In the genomic region with DNA sequence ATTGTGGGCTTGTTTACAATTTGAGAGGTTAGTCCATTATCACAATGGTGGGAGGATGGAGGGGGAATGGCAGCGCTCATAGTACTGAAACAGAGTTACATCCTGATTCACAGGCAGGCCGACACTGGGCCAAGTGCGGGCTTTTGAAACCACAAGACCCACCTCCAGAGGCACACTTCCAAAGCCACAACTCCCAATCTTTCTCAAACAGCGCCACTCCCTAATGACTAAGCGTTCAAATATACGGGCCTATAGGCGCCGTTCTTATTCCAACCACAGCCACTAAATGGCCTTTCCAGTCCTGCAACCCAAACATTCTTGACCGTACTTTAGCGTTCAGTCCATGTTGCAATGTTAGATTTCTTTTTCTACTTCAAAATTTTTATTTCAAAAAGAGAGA, we compare ENCODE assay signal across 22 mouse cellular contexts. TPM values are rescaled to one million over a fixed set of nuclear protein-coding genes. Genes with fewer than 3 reads are reported as not detected.
A peak's percentile ranks its signal among the peaks of the same experiment; 100 is the strongest.
DNase-seq lines count a peak whose midpoint lies in the region; ATAC-seq and TF ChIP-seq lines count a peak whose summit lies in the region.
"Had no signal": no experiment of that assay in that cellular context is flagged by ENCODE, and none has a peak within 500 bp of the region (broad histone marks: within the 10 kb centered on the region; RNA-seq: fewer than 3 reads in every experiment).

No protein-coding gene starts in this region.

- H3K9me3 ChIP-seq in G1E (replicated peaks): 0 out of 2 replicates have a peak, but pooled peaks cover 2% of the 10 kb centered on the region
- H3K9me3 ChIP-seq in stomach, embryonic 15.5 days: no peaks in the 10 kb centered on the region
- peaks cover 4% of the 10 kb centered on the region; the same call in 1 of the 2 replicates for H3K9me3 ChIP-seq in forebrain, embryonic 13.5 days (replicated peaks)
- H3K9me3 ChIP-seq in kidney, embryonic 14.5 days (ENCODE audit: control insufficient read depth, low read length): no peaks in the 10 kb centered on the region
- H3K9me3 ChIP-seq: embryonic facial prominence, embryonic 15.5 days had no signal

- peaks cover 12% of the 10 kb centered on the region for H3K4me1 ChIP-seq in G1E (ENCODE audit: insufficient read depth, low read depth, low read length)
- H3K4me1 ChIP-seq in stomach, embryonic 15.5 days: no peaks in the 10 kb centered on the region
- no peaks in the 10 kb centered on the region for H3K4me1 ChIP-seq in forebrain, embryonic 13.5 days
- no peaks in the 10 kb centered on the region for H3K4me1 ChIP-seq in kidney, embryonic 14.5 days (ENCODE audit: control insufficient read depth, insufficient read depth, low read length)
- H3K4me1 ChIP-seq: embryonic facial prominence, embryonic 15.5 days had no signal

- WGBS in stomach, embryonic 15.5 days: 73% methylated on average over 10 of the region's 10 CpGs
- WGBS in forebrain, embryonic 13.5 days: 88% methylated on average over 10 of the region's 10 CpGs
- WGBS in kidney, embryonic 14.5 days: 90% methylated on average over 10 of the region's 10 CpGs

- ATAC-seq in G1E (ENCODE audit: extremely low read depth, insufficient number of reproducible peaks, low FRiP score, poor library complexity, severe bottlenecking): peak; percentile 63
- peak; percentile 35; the same call in 1 of the 2 replicates for ATAC-seq in stomach, embryonic 15.5 days (ENCODE audit: insufficient read depth, low FRiP score, low read depth)
- ATAC-seq in forebrain, embryonic 13.5 days: no peak
- no peak for ATAC-seq in kidney, embryonic 14.5 days (ENCODE audit: low FRiP score, low TSS enrichment)
- ATAC-seq: forebrain, embryonic 14.5 days; hindbrain, postnatal 0 days had no signal

- TF ChIP-seq CTCF in G1E (IDR thresholded peaks at IDR 0.05; ENCODE audit: low read depth, low read length): no peak

- no peak overlapping the region; the same call in 1 of the 2 replicates for H3K4me3 ChIP-seq in G1E (ENCODE audit: low read depth, low read length)
- H3K4me3 ChIP-seq in stomach, embryonic 15.5 days (replicated peaks): no peak overlapping the region
- no peak overlapping the region for H3K4me3 ChIP-seq in forebrain, embryonic 13.5 days
- no peak overlapping the region for H3K4me3 ChIP-seq in kidney, embryonic 14.5 days (ENCODE audit: low read length)
- H3K4me3 ChIP-seq: embryonic facial prominence, embryonic 15.5 days had no signal

- no peak overlapping the region for H3K4me2 ChIP-seq in stomach, embryonic 15.5 days
- no peak overlapping the region for H3K4me2 ChIP-seq in forebrain, embryonic 13.5 days
- no peak overlapping the region for H3K4me2 ChIP-seq in kidney, embryonic 14.5 days (replicated peaks; ENCODE audit: low read depth, low read length)
- H3K4me2 ChIP-seq: embryonic facial prominence, embryonic 15.5 days; liver, embryonic 11.5 days had no signal

- H3K27ac ChIP-seq in stomach, embryonic 15.5 days: no peak overlapping the region
- H3K27ac ChIP-seq in forebrain, embryonic 13.5 days: no peak overlapping the region
- no peak overlapping the region for H3K27ac ChIP-seq in kidney, embryonic 14.5 days (ENCODE audit: low read depth, low read length)
- H3K27ac ChIP-seq: embryonic facial prominence, embryonic 15.5 days; hindbrain, postnatal 0 days; macrophage had no signal

- no peak overlapping the region for H3K9ac ChIP-seq in stomach, embryonic 15.5 days
- H3K9ac ChIP-seq in forebrain, embryonic 13.5 days: no peak overlapping the region
- H3K9ac ChIP-seq in kidney, embryonic 14.5 days (ENCODE audit: low read depth, low read length): no peak overlapping the region
- H3K9ac ChIP-seq: embryonic facial prominence, embryonic 15.5 days had no signal

- no peaks in the 10 kb centered on the region for H3K36me3 ChIP-seq in G1E (replicated peaks)
- H3K36me3 ChIP-seq in stomach, embryonic 15.5 days: no peaks in the 10 kb centered on the region
- H3K36me3 ChIP-seq in forebrain, embryonic 13.5 days (ENCODE audit: poor library complexity, severe bottlenecking): no peaks in the 10 kb centered on the region
- H3K36me3 ChIP-seq in kidney, embryonic 14.5 days (ENCODE audit: control insufficient read depth, insufficient read depth, low read length): no peaks in the 10 kb centered on the region
- H3K36me3 ChIP-seq: embryonic facial prominence, embryonic 15.5 days had no signal

- peaks cover 3% of the 10 kb centered on the region; the same call in 1 of the 2 replicates for H3K27me3 ChIP-seq in G1E (ENCODE audit: insufficient read depth, low read length)
- no peaks in the 10 kb centered on the region for H3K27me3 ChIP-seq in stomach, embryonic 15.5 days (replicated peaks)
- no peaks in the 10 kb centered on the region for H3K27me3 ChIP-seq in forebrain, embryonic 13.5 days
- H3K27me3 ChIP-seq in kidney, embryonic 14.5 days (ENCODE audit: control insufficient read depth, insufficient read depth, low read length): no peaks in the 10 kb centered on the region
- H3K27me3 ChIP-seq: embryonic facial prominence, embryonic 15.5 days had no signal

- DNase-seq in G1E (ENCODE audit: low spot score) (no peak), R1 (ENCODE audit: low read depth, low spot score) (peak; percentile 37)
- DNase-seq in lung, postnatal 10 days: peak; percentile 34
- DNase-seq in gastrocnemius, postnatal 25 days: no peak
- DNase-seq: adrenal gland, adult 8-10 months; cerebellum, postnatal 10 days; thymus, adult 18-20 months had no signal

RNA-seq across cellular contexts. Expression of a gene that starts 47.9 kb away (rescaled TPM):
- not detected in 2 replicates for total RNA-seq in G1E (2014; fragmentation: Nextera tagmentation)
- 0.33 TPM in 1 of 2 replicates, not detected in the other for total RNA-seq in G1E (2017)
- polyA plus RNA-seq in G1E (2012): not detected in 2 replicates
- not detected in 2 replicates for polyA plus RNA-seq in stomach, embryonic 15.5 days (2015; fragmentation: Nextera tagmentation; extraction: Ambion mirVana)
- polyA plus RNA-seq in forebrain, embryonic 13.5 days (2015; fragmentation: Nextera tagmentation; extraction: Ambion mirVana): not detected in 2 replicates
- not detected for total RNA-seq in gastrocnemius, postnatal 25 days (2021)
- not detected in 2 replicates for polyA plus RNA-seq in kidney, embryonic 14.5 days (2014; fragmentation: Nextera tagmentation; extraction: Ambion mirVana)
- total RNA-seq: adrenal gland, adult 8-10 months; gastrocnemius, adult 18-20 months; heart, adult 8-10 months; heart, postnatal 25 days; hindbrain, postnatal 0 days; layer of hippocampus, adult 8-10 months; neutrophil, adult 5-6 weeks had no signal
- polyA plus RNA-seq: forebrain, embryonic 14.5 days; hindbrain, postnatal 0 days; kidney, embryonic 16.5 days; liver, embryonic 11.5 days; macrophage; spleen, adult 2 months had no signal

Comparison
In these comparisons a context has a peak if more than half of its experiments do, and no peak if none do; other contexts are left out.
1. ATAC-seq: peak in G1E (single experiment) and stomach, embryonic 15.5 days (single experiment); none in forebrain, embryonic 13.5 days (single experiment) and kidney, embryonic 14.5 days (single experiment).
2. DNase-seq: peak in R1 (single experiment) and lung, postnatal 10 days (single experiment); none in G1E (single experiment) and gastrocnemius, postnatal 25 days (single experiment).